Mouse (Mus musculus): ENCODE data around the gene Heca.
"Not testable (repeated sequence)": the region's sequence is repeated elsewhere in the genome, so short reads cannot be mapped to it uniquely, and the experiment has no call there.

Heca gene

GRCm38 (mm10) chr10:17880724-17881123, 67.1 kb downstream of the Heca start:
- DNase-seq (ENCODE audit: low spot score in 2 of 2), result no peak

DNA sequence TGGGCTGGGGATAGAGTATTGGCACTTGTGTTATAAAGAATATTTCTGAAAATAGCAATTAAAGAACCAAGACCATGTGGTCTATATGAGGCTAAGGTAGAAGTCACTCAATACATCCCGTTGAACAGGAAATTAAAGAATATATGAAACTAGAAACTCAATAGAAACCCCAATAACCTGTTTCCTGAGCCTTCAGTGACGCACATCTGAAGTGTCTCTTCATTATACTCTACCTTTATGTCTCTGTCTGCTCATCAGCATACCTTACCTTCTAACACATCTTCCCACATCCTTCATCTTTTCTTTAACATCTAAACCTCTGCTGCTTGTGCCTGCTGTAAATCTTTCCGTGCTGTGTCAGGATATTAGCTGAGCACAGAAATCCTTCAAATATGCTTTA, 67.8 kb downstream of the Heca start:
- no peak for DNase-seq (ENCODE audit: low spot score in 2 of 2)

- DNase-seq (ENCODE audit: low spot score in 2 of 2), result no peak
Measured at GRCm38 (mm10) chr10:17878002-17878919, 69.6 kb downstream of the Heca start.

GRCm38 (mm10) chr10:17869822-17870662, 77.8 kb downstream of the Heca start:
- peak; percentile 8 to 14 for DNase-seq (ENCODE audit: low spot score in 2 of 2)

DNA sequence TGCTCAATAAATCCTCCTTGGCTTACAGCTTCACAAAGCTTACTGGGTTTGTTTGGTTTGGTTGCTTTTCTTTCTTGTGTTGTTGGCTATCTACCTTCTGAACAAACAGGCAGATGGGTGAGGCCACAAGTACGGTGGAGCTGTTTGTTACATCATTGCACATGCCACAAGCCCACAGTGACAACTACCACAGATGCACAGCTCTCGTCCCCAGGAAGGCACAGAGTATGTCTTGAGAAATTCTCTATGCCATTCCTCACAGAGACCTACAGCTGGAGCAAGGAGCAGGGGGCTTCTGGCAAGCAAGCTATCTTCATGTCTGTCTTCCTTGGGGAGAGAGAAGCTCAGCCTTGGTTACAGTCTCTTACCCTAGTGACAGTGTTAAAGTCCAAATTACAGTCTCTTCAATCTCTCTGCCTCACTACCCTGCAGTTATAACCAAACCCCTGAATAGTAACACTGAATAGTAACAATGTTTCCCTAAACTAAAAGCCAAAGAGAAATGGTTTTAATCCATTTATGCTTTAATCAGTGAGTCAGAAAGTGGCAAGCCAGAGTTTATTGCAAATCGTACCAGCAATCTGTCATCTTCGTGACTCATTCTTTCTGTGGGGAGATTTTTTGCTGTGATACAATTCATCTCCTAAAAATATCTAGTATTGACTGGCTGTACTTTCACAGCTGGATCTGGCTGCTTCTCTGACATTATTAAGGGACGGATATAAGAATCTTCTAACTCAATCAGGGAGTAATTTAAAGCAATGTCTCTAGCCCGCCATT, 87.0 kb downstream of the Heca start:
- no peak for DNase-seq (ENCODE audit: low spot score in 2 of 2)

GRCm38 (mm10) chr10:17857647-17858261, 90.1 kb downstream of the Heca start:
- no peak for DNase-seq (ENCODE audit: low spot score in 2 of 2)

- DNase-seq (ENCODE audit: low spot score in 2 of 2), result no peak
Measured at GRCm38 (mm10) chr10:17844781-17845537, 102.9 kb downstream of the Heca start.

GRCm38 (mm10) chr10:17842030-17842429, 105.8 kb downstream of the Heca start:
- DNase-seq (ENCODE audit: low spot score in 2 of 2), result no peak

DNA sequence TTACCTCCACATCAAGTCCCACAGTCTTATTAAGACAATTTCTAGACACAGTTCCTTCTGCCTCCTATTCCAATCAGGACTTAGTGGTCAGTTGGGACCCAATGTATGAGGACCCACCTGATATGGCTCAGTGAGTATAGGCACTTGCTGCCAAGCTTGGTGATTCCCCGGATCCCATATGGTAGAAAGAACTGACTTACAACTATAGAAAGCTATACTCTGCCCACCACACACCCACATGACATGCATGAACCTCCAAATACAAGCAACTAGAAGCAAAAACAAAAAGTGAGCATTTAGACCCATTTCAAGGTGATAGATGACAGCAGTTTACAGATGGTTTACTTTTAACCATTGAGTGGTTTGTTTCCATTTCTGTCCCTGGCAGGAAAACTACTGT, 111.6 kb downstream of the Heca start:
- DNase-seq (ENCODE audit: low spot score in 2 of 2), result no peak

GRCm38 (mm10) chr10:17835031-17835430, 112.8 kb downstream of the Heca start:
- no peak for DNase-seq (ENCODE audit: low spot score in 2 of 2)

DNA sequence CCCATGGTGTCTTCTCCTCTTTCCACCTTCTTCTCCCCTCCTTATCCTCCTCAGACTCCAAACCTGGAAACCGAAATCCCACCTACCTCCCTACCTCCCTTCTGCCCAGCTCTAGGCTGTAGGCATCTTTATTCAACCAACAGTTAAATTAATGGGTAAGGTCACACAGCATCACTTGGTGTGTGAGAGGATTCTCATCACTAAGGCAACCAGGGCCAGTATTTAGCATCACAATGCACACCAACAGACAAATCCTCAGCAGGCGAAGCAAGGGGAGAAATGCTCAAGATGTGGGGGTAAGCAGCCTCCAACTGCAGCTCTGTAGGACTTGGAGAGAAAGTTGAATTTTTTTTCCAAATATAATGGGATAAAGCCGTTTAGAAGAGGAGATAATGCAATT, 116.8 kb downstream of the Heca start:
- DNase-seq (ENCODE audit: low spot score in 2 of 2), result no peak

DNA sequence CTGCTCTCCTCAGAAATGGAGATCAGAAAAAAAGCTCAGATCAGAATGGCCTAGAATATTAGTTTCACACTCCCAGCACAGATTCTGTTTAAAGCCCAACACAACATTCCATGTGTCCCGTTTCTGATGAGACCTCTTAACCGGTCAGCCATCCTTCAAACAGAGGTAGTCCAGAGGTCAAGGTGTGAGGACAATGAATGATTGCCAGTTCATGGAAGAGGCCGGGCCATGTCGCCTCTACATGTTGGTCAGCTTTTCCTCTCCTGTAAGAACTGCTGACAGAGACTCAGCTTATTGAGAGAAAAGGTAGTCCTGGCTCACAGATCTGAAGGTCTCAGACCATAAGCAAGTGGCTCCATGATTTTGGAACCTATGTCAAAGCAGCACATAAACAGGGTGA, 118.7 kb downstream of the Heca start:
- DNase-seq (ENCODE audit: low spot score in 2 of 2), result no peak

DNA sequence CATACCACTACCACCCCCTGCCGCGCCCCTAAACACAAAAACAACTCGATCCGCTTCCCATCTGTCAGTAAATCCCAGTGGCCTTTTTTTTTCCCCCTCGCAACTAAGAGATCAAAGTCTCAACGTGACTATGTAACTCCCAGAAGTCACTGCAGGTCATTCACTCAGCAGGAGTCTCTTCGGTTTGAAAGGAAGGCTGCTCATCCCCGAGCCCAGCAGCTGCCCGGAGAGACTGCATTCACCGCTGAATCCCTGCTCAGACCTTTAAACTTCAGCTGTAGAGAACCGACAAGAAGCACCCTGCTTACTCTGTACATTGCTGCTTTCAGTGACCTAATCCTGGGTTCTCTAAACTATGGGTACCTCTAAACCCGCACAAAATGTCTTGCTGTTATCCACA, 120.5 kb downstream of the Heca start:
- no peak for DNase-seq (ENCODE audit: low spot score in 2 of 2)

DNA sequence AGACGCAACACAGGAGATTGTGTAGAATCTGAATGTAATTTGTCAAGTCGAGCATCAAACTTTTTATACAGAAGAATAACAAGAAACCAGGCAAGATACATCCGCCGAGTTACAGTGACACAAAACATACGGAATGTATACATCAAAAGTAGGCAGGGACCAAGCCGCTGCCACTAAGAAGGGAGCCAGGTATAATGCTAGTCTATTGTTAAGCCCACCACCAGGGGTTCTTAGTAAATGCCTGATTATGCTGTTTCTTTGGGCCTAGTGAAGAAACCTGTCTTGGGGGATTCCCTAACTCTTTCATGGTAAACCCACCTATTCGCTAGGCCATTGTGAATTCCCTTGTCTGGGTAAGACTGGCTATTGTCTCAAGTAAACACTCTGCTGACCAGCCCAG, 127.4 kb downstream of the Heca start:
- not testable (repeated sequence) for DNase-seq (ENCODE audit: low spot score in 2 of 2)
